Mouse (Mus musculus): ENCODE measurements at regions not wholly inside any gene's neighbourhood (a gene's known extent, or its start where the extent isn't known, plus 50 kb on each side); places are given as distances from the start of the nearest gene placed in this dataset.

DNA sequence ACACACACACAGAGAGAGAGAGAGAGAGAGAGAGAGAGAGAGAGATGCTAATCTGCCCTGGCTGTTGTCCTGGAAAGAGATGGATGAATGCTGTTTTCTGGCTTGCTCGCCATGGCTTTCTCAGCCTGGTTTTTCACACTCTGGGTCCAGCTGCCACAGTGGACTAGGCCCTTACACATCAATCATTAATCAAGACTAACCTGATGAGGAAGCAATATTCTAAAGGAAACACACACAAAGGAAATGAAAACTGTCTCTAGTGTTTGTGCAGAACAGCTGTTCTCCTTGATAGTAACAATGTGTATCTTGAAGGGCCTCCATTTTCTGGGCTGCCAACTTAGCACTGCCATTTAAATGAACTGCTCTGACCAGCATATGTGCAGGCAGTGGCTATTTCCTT is 248.9 kb upstream of the Gadl1 start:
- TF ChIP-seq CTCF (IDR thresholded peaks at IDR 0.05; ENCODE audit: low read depth, low read length) (no peak), POLR2A (IDR thresholded peaks at IDR 0.05; ENCODE audit: extremely low read depth, insufficient read depth, low read length) (no peak)
- DNase-seq (ENCODE audit: extremely low read depth, low read depth, low spot score) = no peak

DNA sequence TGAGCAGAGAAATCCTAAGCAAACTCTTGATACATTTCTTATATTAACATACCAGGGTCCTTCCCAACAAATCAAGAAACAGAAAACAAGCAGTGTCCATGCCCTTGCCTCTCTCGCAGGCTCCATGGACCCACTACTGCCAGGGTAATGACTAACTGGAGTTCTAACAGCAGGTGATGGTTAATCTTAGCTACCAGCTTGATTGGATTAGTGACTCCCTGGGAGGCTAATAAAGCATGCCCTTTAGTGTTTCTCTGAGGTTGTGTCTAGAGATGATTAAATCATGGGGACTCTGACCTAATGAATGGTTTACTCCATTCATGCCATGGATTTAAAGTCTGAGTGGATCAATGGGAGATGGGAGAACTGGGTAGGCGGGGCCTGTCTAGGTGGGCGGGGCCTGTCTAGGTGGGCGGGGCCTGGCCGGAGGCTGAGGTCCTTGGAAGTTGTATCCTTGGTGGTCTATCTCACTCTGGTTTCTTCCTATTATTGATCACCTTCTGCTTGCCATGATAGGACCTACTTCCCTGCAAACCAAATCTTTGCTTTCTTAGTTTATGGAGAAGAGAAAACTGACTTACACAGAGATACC is 247.3 kb upstream of the Gadl1 start:
- Histone ChIP-seq H3K4me3 (ENCODE audit: insufficient read depth, low read depth, low read length) (no peak overlapping the region), H3K79me2 (ENCODE audit: control insufficient read depth, insufficient read depth, low read length) (no peaks in the 10 kb centered on the region), H3K27me3 (ENCODE audit: control insufficient read depth, insufficient read depth, low read length) (no peaks in the 10 kb centered on the region), H3K9ac (ENCODE audit: low read depth, low read length) (no peak overlapping the region), H3K4me1 (ENCODE audit: control insufficient read depth, insufficient read depth, low read length) (no peaks in the 10 kb centered on the region), H3K36me3 (ENCODE audit: control insufficient read depth, insufficient read depth, low read length) (no peaks in the 10 kb centered on the region), H3K27ac (replicated peaks; ENCODE audit: insufficient read depth, low read depth, low read length) (no peak overlapping the region)
- TF ChIP-seq POLR2A (IDR thresholded peaks at IDR 0.05; ENCODE audit: extremely low read depth, insufficient read depth, low read length) (no peak), CTCF (IDR thresholded peaks at IDR 0.05; ENCODE audit: low read depth, low read length) (no peak)
- WGBS = 76% methylated on average over 5 of the region's 5 CpGs
- no peak for DNase-seq (ENCODE audit: extremely low read depth, low read depth, low spot score)

More for the DNA sequence above, 248.9 kb upstream of the Gadl1 start:
- H3K4me1 ChIP-seq (ENCODE audit: control insufficient read depth, insufficient read depth, low read length) = no peaks in the 10 kb centered on the region
- no peak overlapping the region for H3K9ac ChIP-seq (ENCODE audit: low read depth, low read length)
- no peaks in the 10 kb centered on the region for H3K36me3 ChIP-seq (ENCODE audit: control insufficient read depth, insufficient read depth, low read length)
- 87% methylated on average over 1 of the region's 1 CpGs for WGBS
- H3K79me2 ChIP-seq (ENCODE audit: control insufficient read depth, insufficient read depth, low read length) = no peaks in the 10 kb centered on the region
- no peak overlapping the region for H3K4me3 ChIP-seq (ENCODE audit: insufficient read depth, low read depth, low read length)
- H3K27me3 ChIP-seq (ENCODE audit: control insufficient read depth, insufficient read depth, low read length) = no peaks in the 10 kb centered on the region
- H3K27ac ChIP-seq (replicated peaks; ENCODE audit: insufficient read depth, low read depth, low read length) = no peak overlapping the region

DNA sequence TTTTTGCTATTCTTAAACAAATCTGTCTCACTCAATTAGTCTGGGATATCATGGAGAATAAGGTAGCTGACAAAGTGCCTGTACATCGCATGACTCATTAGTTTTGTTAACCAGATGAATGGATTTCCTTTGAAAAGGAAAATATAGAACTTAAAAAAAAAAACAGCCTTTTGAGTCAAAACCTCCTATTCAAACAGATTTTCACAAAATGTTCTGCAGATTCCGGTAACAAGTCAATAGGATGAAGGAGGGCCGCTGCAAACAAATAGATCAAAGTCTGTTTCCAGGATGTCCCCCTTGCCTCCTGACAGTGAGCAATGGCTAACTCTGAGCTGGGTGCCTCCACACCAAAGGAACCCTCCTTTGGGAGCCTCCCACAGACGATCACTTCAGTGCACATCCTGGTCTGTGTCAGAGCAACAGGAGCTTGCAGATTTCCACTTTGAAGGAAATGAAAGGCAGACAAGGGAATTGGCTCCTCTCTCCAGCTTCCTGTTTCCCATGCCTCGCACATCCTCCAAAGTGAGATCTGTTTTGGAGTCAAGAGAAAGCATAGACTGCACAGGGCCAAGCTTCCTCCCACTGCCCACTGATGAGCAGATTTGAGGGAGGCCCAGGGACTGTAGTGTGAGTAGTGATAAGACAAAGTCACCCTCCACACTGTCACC is 243.8 kb upstream of the Gadl1 start:
- Histone ChIP-seq H3K27me3 (ENCODE audit: control insufficient read depth, insufficient read depth, low read length) (no peaks in the 10 kb centered on the region), H3K79me2 (ENCODE audit: control insufficient read depth, insufficient read depth, low read length) (no peaks in the 10 kb centered on the region), H3K27ac (replicated peaks; ENCODE audit: insufficient read depth, low read depth, low read length) (0 out of 2 replicates have a peak overlapping the region, but pooled peaks have one; percentile 15), H3K4me1 (ENCODE audit: control insufficient read depth, insufficient read depth, low read length) (no peaks in the 10 kb centered on the region), H3K36me3 (ENCODE audit: control insufficient read depth, insufficient read depth, low read length) (no peaks in the 10 kb centered on the region), H3K4me3 (ENCODE audit: insufficient read depth, low read depth, low read length) (no peak overlapping the region), H3K9ac (ENCODE audit: low read depth, low read length) (no peak overlapping the region)
- peak; percentile 13 for DNase-seq (ENCODE audit: extremely low read depth, low read depth, low spot score)
- TF ChIP-seq POLR2A (IDR thresholded peaks at IDR 0.05; ENCODE audit: extremely low read depth, insufficient read depth, low read length) = no peak
- no peak for TF ChIP-seq CTCF (IDR thresholded peaks at IDR 0.05; ENCODE audit: low read depth, low read length)
- 51% methylated on average over 5 of the region's 5 CpGs for WGBS

DNA sequence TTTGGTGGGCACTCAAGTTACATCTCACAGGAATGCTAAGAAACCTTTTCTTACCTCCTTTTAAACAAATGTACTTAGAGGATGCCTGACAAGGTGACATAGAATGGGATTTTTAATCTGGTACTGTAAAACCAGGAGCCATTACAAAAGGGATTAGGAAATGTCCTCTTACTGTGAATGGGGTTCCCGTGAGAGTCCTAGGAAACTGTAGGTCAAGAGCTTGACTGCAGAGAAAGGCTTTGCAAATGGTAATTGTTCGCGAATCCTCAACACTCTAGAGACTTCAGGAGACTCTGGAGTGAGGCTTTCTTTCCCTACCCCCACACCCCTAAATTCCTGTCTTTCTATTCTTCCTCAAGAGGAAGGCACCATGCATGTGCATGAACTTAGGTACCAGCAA is 242.7 kb upstream of the Gadl1 start:
- Histone ChIP-seq H3K79me2 (ENCODE audit: control insufficient read depth, insufficient read depth, low read length) (no peaks in the 10 kb centered on the region), H3K4me1 (ENCODE audit: control insufficient read depth, insufficient read depth, low read length) (no peaks in the 10 kb centered on the region), H3K27ac (replicated peaks; ENCODE audit: insufficient read depth, low read depth, low read length) (no peak overlapping the region), H3K4me3 (ENCODE audit: insufficient read depth, low read depth, low read length) (no peak overlapping the region), H3K27me3 (ENCODE audit: control insufficient read depth, insufficient read depth, low read length) (no peaks in the 10 kb centered on the region), H3K36me3 (ENCODE audit: control insufficient read depth, insufficient read depth, low read length) (no peaks in the 10 kb centered on the region), H3K9ac (ENCODE audit: low read depth, low read length) (no peak overlapping the region)
- no peak for DNase-seq (ENCODE audit: extremely low read depth, low read depth, low spot score)
- no peak for TF ChIP-seq CTCF (IDR thresholded peaks at IDR 0.05; ENCODE audit: low read depth, low read length)
- TF ChIP-seq POLR2A (IDR thresholded peaks at IDR 0.05; ENCODE audit: extremely low read depth, insufficient read depth, low read length) = no peak
- 92% methylated on average over 3 of the region's 3 CpGs for WGBS

DNA sequence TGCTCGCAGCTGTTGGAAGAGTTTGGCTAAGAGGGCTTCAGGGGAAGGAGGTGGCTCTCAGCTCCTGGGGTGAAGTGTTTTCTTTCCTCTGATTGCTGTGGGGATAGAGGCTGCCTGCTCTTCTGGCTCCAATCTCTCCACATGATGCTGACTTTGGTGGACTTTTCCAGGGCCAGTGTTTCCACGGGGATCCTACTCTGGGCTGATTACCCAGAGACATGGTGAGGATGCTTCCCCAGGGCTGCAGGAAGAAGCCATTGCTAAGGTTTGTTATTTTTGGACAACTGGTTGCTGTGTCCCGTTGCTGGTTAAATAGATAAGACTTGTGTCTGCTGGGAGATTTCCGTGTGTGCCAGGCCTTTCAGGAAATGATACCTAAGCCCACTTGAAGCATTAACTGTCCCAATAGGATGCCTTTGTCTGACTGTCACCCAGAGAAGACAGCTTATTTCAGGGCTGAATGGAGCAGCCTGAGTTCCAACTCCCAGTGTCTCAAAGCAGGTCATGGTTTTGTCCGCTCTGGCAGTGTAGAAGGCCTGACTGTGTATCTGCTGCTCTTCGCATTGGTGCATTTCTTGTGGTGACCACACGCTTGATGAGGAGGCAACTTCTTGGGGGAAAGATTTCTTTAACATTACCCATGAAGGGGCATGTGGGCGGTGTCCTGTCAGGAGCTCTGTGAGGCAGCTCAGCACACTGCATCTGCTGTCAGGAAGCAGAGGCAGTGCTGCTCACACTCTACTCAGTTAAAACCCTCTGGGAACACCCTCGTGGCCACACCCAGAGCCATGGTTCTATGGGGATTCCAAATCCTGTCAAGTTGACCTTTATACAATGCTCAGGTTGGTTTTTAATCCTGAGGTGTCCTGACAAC is 228.3 kb upstream of the Gadl1 start:
- H3K4me3 ChIP-seq (ENCODE audit: insufficient read depth, low read depth, low read length) = no peak overlapping the region
- no peaks in the 10 kb centered on the region for H3K4me1 ChIP-seq (ENCODE audit: control insufficient read depth, insufficient read depth, low read length)
- TF ChIP-seq POLR2A (IDR thresholded peaks at IDR 0.05; ENCODE audit: extremely low read depth, insufficient read depth, low read length) (no peak), CTCF (IDR thresholded peaks at IDR 0.05; ENCODE audit: low read depth, low read length) (no peak)
- no peaks in the 10 kb centered on the region for H3K36me3 ChIP-seq (ENCODE audit: control insufficient read depth, insufficient read depth, low read length)
- no peak overlapping the region for H3K9ac ChIP-seq (ENCODE audit: low read depth, low read length)
- no peaks in the 10 kb centered on the region for H3K27me3 ChIP-seq (ENCODE audit: control insufficient read depth, insufficient read depth, low read length)
- DNase-seq (ENCODE audit: extremely low read depth, low read depth, low spot score) = no peak
- H3K79me2 ChIP-seq (ENCODE audit: control insufficient read depth, insufficient read depth, low read length) = no peaks in the 10 kb centered on the region
- 71% methylated on average over 9 of the region's 9 CpGs for WGBS
- no peak overlapping the region for H3K27ac ChIP-seq (replicated peaks; ENCODE audit: insufficient read depth, low read depth, low read length)
